Mouse (Mus musculus): ENCODE data around the gene Zscan18.
"Not testable (repeated sequence)": the region's sequence is repeated elsewhere in the genome, so short reads cannot be mapped to it uniquely, and the experiment has no call there.

Gene Zscan18

DNA sequence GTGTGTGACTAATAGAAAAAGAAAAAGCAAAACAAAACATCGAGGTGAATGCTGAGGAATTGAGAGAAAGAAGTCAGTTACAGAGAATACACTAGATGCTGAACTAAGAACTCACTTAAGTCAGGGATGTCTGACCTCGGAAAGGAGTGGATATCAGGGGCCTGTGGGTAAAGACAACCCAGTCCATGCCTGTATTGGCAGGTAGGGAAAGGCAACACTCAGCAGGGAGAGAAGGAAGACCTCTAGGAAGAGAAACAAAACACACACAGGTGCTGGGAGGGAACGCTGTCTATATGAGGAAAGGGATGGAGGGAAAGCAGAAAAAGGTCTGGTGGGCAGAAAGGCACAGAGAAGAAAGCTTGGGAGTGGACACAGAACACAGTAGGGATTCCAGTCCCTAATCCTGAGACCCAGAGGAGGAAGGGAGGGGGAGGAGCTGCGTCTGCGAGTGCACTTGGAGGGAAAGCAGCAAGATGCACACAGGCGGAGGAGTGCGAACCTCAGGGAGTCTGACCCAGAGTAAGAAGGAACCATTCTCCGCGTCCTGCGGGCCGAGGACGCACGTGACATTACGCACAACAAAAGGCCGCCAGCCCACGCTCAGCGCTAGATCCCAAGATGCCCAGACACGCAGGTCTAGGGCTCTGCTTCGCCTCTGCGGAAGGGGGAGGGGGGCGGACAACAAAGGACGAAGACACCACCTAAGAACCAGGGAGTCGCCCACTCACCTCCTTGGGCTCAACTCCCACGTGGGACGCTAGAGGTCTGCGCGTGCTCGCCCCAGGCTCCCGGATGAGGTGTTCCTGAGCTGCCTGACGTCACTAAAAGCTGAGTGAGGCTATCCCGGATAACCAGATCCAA, at the start of gene Zscan18:
Zscan18 (minus strand) TSS at position 770 of the 861 bp plus-strand sequence.
- peak; percentile 91 for DNase-seq (ENCODE audit: low spot score)

GRCm38 (mm10) chr7:12835779-12836178, 32.3 kb upstream of the Zscan18 start:
- no peak for DNase-seq (ENCODE audit: low spot score)

DNA sequence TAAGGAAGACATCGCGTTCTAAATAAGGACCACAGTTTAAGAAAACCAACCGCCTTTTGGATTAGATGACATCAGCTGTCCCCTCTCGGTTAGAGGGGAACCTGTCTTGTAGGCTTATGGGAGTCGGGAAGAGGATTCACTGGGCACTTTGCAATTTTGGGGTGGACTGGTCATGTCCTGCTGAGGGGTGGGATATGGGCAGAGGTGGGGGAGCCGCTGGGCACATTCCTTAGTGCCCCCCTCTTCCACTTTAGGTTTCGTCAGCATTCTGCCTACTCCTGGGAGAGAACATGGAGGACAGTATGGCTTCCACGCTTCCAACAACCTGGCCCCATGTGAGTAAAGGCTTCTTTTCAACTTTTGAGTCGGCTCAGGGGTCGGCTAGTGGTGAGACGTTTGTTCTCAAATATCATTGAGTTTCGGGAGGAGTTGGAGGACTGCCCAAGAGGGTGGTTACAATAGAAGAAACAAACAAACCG, 31.8 kb upstream of the Zscan18 start:
- DNase-seq (ENCODE audit: low spot score), result no peak

DNA sequence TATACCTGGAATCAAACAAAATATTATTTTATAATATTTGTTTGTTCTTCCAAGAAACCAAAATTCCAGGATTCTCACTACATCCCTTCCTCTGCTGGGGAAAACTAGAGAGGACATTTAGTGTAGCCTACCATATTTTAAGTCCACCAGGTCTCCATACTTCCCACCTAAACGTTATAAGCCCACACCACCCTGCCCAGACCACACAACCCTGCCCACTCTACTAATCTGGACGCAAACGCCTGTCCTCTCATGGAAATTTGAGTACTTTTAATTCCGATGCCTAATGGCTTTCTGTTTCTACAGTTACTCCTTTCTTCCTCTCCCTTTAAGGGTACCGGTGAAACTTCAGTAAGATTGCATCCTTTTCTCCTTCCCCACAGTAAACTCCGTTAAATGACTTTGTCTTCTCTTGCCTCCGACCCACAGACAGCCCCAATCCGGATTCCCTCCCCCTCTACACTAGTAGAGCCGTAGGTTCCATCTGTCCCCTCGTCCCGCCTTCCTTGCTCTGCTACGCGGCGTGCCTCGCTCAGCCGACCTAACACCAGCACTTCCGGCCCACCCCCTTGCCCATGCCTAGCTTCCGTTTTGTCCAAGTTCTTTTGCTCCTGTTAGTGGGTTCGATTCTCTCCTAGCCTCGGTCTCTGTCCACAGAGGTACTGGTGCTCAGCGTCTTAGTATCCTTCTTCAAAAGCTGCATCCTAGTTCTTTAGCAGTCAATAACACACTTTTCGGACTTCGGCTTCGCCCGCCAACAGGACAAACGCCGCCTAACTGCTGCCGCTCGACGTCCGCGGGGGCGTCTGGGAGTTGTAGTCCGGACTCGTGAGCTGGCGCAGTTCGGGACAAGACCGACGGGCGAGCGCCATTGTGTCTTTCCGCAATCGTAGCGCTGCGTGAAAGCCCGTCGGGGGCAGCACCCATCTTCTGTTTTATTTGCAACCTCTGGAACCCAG, 31.0 kb upstream of the Zscan18 start, which contains the start of gene Zfp110:
Zfp110 (plus strand) TSS at position 600 of the 959 bp plus-strand sequence.
- DNase-seq (ENCODE audit: low spot score), result peak; percentile 94

DNA sequence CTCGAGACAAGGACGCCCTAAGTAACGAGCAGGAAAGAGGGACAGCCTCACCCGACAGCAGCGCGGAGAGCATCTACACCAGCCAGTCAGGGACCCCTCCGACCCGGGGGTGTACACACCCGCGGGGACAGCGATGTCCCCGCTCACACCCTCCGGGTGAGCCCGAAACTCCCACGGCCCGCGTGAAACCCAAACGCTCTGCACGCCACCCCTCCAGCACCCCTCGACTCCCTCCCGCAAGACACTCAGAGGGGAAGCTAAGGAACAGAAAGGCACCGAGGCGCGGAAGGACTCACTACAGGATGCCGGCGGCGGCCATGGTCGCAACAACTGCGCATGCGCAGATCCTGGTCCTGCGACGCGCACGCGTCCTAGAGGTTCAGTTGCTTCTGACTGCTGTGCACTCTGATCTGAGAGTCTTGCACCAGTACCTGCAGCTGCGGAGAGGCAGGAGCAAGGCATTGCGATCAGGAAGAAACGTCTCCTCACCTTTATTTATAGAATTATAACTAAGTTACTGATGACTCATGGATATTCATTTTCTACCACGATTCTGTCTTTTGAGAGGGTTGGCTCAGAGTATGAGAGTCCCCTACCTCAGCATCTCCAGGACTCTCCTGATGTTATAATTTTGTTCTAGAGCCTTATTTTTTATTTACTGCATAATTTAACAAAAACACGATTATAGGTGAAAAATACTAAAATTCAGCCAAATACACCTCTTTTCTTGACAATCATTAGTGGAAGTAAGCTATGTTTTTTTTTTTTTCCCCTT, 15.3 kb upstream of the Zscan18 start, which contains the start of gene Zfp329:
Zfp329 (minus strand) TSS at position 338 of the 775 bp plus-strand sequence.
- DNase-seq (ENCODE audit: low spot score), result peak; percentile 95

DNA sequence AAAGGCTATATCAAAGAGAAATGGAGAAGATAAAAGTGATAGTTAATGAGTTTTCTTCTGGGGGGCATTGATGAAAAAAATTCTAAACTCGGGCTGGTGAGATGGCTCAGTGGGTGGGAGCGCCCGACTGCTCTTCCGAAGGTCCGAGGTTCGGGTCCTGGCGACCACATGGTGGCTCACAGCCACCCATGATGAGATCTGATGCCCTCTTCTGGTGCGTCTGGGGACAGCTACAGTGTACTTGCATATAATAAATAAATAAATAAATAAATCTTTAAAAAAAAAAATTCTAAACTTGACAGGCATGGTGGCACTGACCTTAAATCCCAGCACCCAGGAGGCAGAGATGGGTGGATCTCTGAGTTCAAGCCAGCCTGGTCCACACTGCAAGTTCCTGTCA, 12.1 kb upstream of the Zscan18 start:
- no peak for DNase-seq (ENCODE audit: low spot score)

DNA sequence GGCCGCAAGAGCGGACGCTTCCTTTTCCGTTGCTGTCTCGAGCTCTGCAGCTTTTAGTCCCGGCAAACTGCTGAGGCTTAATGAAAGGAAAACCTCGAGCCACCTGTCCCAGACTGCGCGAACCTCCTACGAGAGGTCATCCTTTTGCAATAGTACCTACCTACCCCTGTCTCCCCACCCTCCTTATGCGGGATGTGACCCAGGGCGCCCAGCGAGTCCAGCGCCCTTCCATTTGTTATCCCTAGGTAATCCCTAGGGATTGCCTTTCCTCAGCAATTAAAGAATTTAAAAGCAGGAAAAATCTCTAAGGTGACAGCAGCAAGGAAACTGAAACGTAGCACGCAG, 264 bp upstream of the Zscan18 start:
- DNase-seq (ENCODE audit: low spot score), result no peak

GRCm38 (mm10) chr7:12799554-12799953, 3.9 kb downstream of the Zscan18 start:
- no peak for DNase-seq (ENCODE audit: low spot score)

DNA sequence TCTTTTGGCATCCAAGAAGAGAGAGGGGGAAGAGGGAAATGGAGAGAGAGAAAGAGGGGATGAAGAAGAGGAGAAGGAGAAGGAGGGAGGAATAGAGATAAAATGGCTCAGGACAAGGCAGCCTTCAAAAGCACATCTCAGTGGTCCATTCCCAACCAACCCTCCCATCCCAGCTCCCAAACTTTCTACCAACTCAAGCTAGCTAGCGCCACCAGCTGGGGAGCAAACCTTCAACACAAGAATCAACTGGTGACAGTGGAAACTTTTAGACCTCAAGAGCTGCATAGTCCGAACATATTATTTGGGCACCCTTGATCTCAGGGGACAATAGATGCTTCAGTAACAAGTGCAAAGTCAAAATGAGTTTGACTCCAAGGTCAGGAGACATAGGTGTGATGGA, 5.5 kb downstream of the Zscan18 start:
- no peak for DNase-seq (ENCODE audit: low spot score)

DNA sequence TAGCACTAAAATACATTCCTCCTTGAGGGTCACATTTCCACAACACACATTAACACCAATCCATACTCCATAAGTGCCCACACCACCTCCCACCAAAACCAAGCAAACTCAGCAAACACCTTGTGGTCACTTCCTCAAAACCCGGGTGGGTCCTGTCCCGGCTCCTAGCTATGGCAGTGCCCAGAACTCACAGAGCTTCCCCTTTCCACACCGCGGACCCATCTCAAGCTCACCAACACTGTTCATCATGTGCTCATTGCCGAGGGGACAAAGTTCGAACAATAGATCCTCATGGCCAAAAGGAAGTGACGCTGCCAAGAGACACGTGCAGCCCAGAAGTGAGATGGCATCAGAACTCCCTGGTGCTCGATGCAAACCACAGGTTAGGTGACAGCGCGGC, 10.8 kb downstream of the Zscan18 start:
- DNase-seq (ENCODE audit: low spot score), result not testable (repeated sequence)

DNA sequence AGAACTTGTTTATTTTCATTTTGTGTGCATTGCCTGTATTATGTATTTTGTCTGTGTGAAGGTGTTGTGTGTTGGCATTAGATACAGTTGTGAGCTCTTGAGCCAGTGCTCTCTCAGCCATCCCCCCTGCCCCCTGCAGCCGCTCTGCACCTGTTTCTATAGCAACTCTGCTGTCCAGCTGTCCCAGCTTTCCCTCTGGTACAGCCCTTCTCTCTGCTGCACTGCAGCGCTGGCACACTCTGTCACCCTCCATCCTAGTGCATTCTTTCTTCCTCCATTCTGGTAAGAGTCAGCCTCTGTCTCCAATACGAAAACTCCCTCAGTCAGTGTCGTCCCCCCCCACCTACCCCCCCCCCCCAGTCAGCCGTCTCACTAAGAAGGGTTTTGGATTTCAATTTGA, 15.4 kb downstream of the Zscan18 start:
- DNase-seq (ENCODE audit: low spot score), result no peak

DNA sequence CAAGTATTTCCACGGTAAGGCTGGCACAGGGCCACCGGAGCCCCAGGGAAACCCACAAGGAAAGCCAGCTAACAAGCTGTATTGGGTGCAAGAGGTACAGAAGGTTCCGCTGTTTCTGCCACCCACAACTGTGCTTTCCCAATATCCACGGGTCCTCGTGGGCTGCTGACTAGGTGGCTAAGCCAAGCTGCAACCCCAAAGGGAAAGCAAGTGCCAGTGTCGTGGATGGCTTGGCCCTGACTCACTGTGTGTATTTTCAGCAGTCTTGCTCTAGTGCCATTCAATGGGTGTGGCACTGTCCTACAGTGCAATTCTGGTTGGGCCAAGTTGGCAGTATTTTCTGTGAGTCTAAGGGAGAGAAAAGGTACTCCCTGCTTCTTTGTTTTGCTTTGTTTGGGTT, 16.1 kb downstream of the Zscan18 start:
- DNase-seq (ENCODE audit: low spot score), result no peak

- peak; percentile 90 for DNase-seq (ENCODE audit: low spot score)
Measured at GRCm38 (mm10) chr7:12780151-12780830, 23.1 kb downstream of the Zscan18 start.

- DNase-seq (ENCODE audit: low spot score), result no peak
Measured at GRCm38 (mm10) chr7:12779782-12780150, 23.7 kb downstream of the Zscan18 start.

DNA sequence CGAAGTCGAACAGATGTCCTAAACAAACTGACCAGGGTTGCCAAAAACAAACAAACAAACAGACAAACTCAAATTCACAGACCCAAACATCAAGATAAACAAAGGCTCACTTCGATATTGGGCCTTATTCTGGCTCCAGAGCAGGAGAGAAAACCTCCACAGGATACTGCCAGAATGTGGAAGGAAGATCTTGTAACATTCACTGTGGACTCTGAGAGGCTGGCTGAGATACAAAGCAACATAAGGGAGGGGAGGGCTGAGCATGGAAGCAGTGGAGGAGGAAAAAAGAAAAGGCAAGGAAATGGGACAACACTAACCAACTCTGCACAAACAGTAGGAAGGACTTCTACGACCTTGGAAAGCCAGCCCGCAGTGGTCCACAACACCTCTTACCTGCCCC, 24.3 kb downstream of the Zscan18 start:
- DNase-seq (ENCODE audit: low spot score), result no peak

GRCm38 (mm10) chr7:12774606-12775005, 28.8 kb downstream of the Zscan18 start:
- no peak for DNase-seq (ENCODE audit: low spot score)

GRCm38 (mm10) chr7:12774111-12774510, 29.3 kb downstream of the Zscan18 start:
- no peak for DNase-seq (ENCODE audit: low spot score)

DNA sequence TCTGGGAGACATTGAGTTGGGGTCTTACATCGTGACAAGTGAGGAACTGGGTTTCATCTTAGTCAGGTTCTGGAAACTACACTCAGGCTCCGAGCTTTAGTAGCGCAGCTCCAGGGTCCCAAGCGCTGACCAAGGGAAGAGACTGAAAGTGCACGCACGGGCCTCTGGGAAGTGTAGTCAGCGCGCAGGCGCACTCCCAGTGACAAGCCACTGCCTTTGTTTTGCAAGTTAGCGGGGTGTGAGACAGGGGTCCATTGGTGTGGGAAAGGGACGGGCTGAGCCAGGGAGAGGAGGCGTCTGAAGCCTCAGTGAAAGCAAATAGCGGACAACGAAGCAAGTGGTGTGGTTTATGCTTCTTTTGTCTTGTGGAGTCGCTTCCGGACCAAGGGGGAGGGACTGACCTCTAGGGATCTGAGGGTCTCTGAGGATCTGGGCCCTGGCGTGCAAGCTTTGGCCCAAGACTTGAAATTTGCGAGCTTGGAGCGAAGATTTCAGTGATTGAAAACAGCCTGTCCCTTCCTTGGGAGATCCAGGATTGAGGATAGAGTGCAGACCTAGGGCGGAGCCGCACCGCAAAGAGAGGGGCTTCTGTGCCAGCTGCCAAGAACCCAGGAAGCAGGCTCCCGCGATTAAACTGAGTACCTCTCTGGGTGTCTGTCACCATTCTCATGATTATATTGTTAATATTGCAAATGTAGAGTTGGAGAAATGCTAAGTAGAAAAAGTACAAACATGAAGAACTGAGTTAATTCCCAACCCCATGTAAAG, 53.8 kb downstream of the Zscan18 start:
- DNase-seq (ENCODE audit: low spot score), result peak; percentile 12

- no peak for DNase-seq (ENCODE audit: low spot score)
Measured at GRCm38 (mm10) chr7:12734904-12735303, 68.5 kb downstream of the Zscan18 start, which contains the start of gene Vmn2r56. Gene Vmn2r56 (minus strand): TSS chr7:12735004.

Data from embryo, embryonic 10.5 days (tissue).